Comparison of ENCODE assay signal across 8 mouse cellular contexts in genomic region chr4:41569411-41569885, GRCm38 (mm10). TPM values are rescaled to one million over a fixed set of nuclear protein-coding genes. Genes with fewer than 3 reads are reported as not detected.
DNase-seq lines count a peak whose midpoint lies in the region; ATAC-seq lines count a peak whose summit lies in the region.

Fam219a (minus strand) TSS chr4:41569538.
Dnaic1 (plus strand) TSS chr4:41569775.

- DNase-seq in adipocyte (ENCODE audit: low spot score) = peak; percentile 98
- DNase-seq in embryo, embryonic 10 days (ENCODE audit: low spot score) = peak; percentile 98
- DNase-seq in gastrocnemius, postnatal 10 days = peak; percentile 96
- peak; percentile 99 for DNase-seq in induced T-regulatory cell, adult 2 months (ENCODE audit: low read depth)
- peak; percentile 99 for DNase-seq in left cerebral cortex, adult 9 months (ENCODE audit: low spot score in 2 of 2)
- DNase-seq in right cerebral cortex, postnatal 14 days = peak; percentile 98
- peak; percentile 96 to 99 for DNase-seq in urinary bladder, postnatal 36 days (ENCODE audit: low spot score in 2 of 2)

- peak; percentile 97 for ATAC-seq in megakaryocyte progenitor cell, adult 5-6 weeks (replicated peaks; ENCODE audit: poor library complexity)

RNA-seq across cellular contexts. Expression of gene Fam219a, which starts in this region (rescaled TPM):
- total RNA-seq in gastrocnemius, postnatal 10 days (2021) = 10 to 100 TPM; 19.2 to 20.4 TPM
- total RNA-seq in megakaryocyte progenitor cell, adult 5-6 weeks (2015) = 0.98 and 1.1 TPM in 2 replicates
- 0.33 and 4.1 TPM in 2 replicates for total RNA-seq in megakaryocyte progenitor cell, adult 5-6 weeks (2017)

RNA-seq across cellular contexts. Expression of gene Dnaic1, which starts in this region (rescaled TPM):
- total RNA-seq in gastrocnemius, postnatal 10 days (2021) = under 1 TPM; 0.56 to 0.63 TPM
- total RNA-seq in megakaryocyte progenitor cell, adult 5-6 weeks (2015) = 0.44 TPM in 1 of 2 replicates, not detected in the other
- total RNA-seq in megakaryocyte progenitor cell, adult 5-6 weeks (2017) = not detected in 2 replicates

Comparison
In these comparisons a context has a peak if more than half of its experiments do, and no peak if none do; other contexts are left out.
1. Peak in every context shown above with its lines: DNase-seq and ATAC-seq.